Mouse (Mus musculus) MEL (cell line): ENCODE results near the gene Oas1f.

Experiments
- CTCF ChIP-seq, 3 experiments: IDR thresholded peaks in 2 of 3; conservative IDR thresholded peaks in 1 of 3; 2 replicates each; pipeline ENCODE4 v1.5.1; 2011 to 2012; ENCODE audit warnings: low read length in 3 of 3, low read depth in 2 of 3, mild to moderate bottlenecking in 2 of 3, improper control_type of control experiment in 1 of 3, inconsistent platforms in 1 of 3, mixed read lengths in 1 of 3, moderate library complexity in 1 of 3; ENCODE audit not compliant: control insufficient read depth in 1 of 3, insufficient read depth in 1 of 3, poor library complexity in 1 of 3, severe bottlenecking in 1 of 3
- MAFK ChIP-seq: IDR thresholded peaks from 2 replicates; pipeline ENCODE4 v1.6.1; 2011; ENCODE audit warnings: low read depth, mild to moderate bottlenecking, low read length, improper control_type of control experiment, borderline replicate concordance
- MYB ChIP-seq: IDR thresholded peaks from 2 replicates; pipeline ENCODE4 v1.6.1; 2011; ENCODE audit warnings: mild to moderate bottlenecking, low read depth, low read length, improper control_type of control experiment
- POLR2A ChIP-seq, 2 experiments: IDR thresholded peaks; 2 replicates each; pipeline ENCODE4 v1.6.1; 2011 to 2012; ENCODE audit warnings: low read length in 2 of 2, mild to moderate bottlenecking in 2 of 2, control low read depth in 1 of 2, improper control_type of control experiment in 1 of 2, low read depth in 1 of 2, moderate library complexity in 1 of 2; ENCODE audit not compliant: control insufficient read depth in 1 of 2, insufficient read depth in 1 of 2, poor library complexity in 1 of 2
- RCOR1 ChIP-seq: IDR thresholded peaks from 2 replicates; pipeline ENCODE4 v1.6.1; 2012; ENCODE audit warnings: low read depth, mild to moderate bottlenecking, inconsistent platforms, low read length, improper control_type of control experiment
- TBP ChIP-seq: IDR thresholded peaks from 2 replicates; pipeline ENCODE4 v1.8.0; 2011; ENCODE audit warnings: low read depth, low read length, improper control_type of control experiment
- ZC3H11A ChIP-seq: IDR thresholded peaks from 2 replicates; pipeline ENCODE4 v1.6.1; 2012; ENCODE audit warnings: low read depth, mild to moderate bottlenecking, inconsistent platforms, low read length, improper control_type of control experiment

- TF ChIP-seq RCOR1 (no peak), TBP (no peak), ZC3H11A (no peak), CTCF (IDR thresholded peaks at IDR 0.05 in 2 of 3, conservative IDR thresholded peaks at IDR 0.05 in 1 of 3; ENCODE audit: control insufficient read depth in 1 of 3, insufficient read depth in 1 of 3, low read depth in 2 of 3, low read length in 3 of 3, poor library complexity in 1 of 3, severe bottlenecking in 1 of 3) (peak; percentile 54 to 81 (median 66)), MAFK (no peak), POLR2A (IDR thresholded peaks at IDR 0.05; ENCODE audit: control insufficient read depth in 1 of 2, insufficient read depth in 1 of 2, low read depth in 1 of 2, low read length in 2 of 2, poor library complexity in 1 of 2) (no peak), MYB (no peak)
These were observed 2.5 kb downstream of the Oas1f start for GRCm38 (mm10) chr5:120849601-120850136.
